Mouse (Mus musculus): Measurements from ENCODE around the gene Tcf25.
"Not testable (repeated sequence)": the region's sequence is repeated elsewhere in the genome, so short reads cannot be mapped to it uniquely, and the experiment has no call there.

Tcf25 gene

DNA sequence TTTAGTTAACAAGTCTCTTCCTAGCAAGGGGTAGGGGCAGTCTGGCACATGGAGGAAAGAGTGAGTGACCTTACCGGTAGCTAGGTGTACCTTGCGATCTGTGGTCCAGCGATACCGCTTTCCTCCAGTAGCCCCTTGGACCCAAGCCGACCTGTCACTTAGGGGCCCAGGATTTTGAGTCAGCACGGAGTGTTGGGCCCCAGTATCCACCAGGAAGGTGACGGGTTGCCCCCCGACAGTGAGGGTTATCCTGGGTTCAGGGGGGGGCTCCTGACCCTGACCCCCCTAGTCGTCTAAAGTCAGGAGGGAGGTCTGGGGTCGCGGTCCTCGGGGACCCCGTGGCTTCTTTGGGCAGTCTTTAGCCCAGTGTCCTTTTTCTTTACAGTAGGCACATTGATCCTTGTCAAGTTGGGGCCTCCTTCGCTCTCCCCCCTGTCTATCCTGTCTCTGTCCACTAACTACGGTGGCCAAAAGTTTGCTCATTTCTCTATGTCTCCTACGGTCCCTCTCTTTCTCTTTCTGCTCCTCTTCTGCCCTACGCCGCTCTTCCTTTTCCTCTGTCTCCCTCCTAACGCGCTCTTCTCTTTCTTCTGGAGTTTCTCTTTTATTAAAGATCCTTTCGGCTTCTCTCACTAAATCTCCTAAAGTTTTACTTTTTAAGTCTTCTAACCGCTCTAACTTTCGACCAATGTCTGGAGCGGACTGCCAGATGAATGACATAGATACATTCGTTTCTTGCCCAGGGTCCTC lies 58.2 kb downstream of the Tcf25 start:
- no peak for DNase-seq

DNA sequence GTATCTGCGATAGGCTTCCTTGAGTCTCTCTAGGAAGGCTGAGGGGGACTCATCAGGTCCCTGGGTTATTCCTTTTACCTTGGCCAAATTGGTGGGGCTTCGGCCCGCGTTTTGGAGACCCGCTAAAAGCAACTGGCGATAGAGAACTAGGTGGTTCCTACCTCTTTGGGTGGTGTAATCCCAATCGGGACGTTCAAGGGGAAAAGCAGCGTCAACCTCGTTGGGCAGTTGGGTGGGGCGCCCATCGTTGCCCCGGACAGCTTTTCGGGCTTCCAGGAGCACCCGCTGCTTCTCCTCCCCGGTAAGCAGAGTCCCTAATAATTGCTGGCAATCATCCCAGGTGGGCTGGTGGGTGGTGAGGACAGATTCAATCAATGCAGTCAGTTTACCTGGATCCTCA lies 58.8 kb downstream of the Tcf25 start:
- DNase-seq = no peak

DNA sequence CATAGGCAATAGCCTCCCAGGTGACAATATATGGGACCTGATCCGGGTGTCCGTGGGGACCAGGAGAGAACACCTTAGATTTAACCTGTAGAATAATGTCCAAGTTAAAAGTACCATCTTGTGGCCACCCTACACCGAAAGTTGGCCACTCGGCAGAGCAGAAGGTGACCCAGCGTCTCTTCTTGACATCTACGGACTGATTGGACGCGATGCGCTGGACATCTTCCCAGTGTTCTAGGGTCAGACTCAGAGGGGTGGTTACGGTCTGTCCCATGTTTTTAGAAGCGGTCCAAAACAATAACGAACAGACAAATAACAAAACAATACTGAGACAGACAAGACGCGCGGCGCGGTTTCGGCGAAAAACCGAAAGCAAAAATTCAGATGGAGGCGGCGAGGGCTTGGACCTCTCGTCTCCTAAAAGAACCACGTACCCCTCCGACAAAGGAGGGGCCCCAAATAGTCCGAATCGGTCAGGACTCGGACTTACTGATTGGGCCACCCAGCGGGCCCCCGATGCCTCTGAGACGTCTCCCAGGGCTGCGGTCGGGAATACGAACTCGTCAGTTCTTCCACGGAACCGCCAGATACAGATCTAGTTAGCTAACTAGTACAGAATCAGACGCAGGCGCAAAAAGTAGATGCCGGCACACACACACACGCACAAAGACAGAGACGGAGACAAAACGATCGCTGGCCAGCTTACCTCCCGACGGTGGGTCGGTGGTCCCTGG lies 59.9 kb downstream of the Tcf25 start:
- not testable (repeated sequence) for DNase-seq

- DNase-seq = no peak
These were observed 68.2 kb downstream of the Tcf25 start for GRCm38 (mm10) chr8:123441788-123442187.

GRCm38 (mm10) chr8:123442351-123442750 lies 68.8 kb downstream of the Tcf25 start:
- DNase-seq = no peak

- peak; percentile 80 to 84 for DNase-seq
These were observed 69.5 kb downstream of the Tcf25 start for GRCm38 (mm10) chr8:123442871-123443575.

DNA sequence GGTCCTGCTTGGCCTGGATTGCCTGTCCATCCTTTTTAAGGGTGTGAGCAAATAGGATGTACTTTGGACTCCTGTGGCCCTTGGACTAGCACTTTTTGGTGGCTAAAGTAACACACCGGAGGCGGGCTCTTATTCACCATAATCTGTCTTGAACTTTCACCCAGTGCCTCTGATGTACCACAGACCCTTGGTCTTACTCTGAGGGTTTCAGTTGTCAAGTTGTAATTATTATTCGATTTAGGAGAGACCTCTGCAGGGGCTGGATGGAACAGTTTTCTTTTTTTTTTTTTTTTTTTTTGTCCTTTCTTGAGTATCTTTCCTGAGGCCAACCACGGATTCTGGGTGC lies 70.0 kb downstream of the Tcf25 start:
- DNase-seq = no peak

- DNase-seq = no peak
These were observed 70.6 kb downstream of the Tcf25 start for GRCm38 (mm10) chr8:123444131-123444530.

GRCm38 (mm10) chr8:123445981-123446380 lies 72.4 kb downstream of the Tcf25 start:
- DNase-seq = no peak

DNA sequence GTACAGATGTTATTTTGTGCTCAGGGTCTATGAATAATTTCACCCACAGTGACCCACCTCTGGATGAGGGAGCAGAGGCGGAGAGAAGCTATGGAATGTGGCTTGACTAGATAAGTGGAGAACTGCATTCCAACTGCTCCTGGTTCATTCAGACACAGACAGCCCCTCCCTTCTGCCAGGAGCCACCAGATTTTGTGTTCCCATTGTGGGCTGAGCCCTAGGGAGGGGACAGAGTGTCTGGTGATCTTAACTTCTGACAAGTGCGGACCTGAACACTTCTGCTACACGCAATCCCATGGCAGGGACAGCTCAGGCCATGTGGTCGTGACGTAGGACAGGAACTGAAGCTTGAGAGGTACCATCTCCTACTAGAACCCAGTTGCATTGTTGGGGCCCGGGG lies 73.2 kb downstream of the Tcf25 start:
- no peak for DNase-seq

DNA sequence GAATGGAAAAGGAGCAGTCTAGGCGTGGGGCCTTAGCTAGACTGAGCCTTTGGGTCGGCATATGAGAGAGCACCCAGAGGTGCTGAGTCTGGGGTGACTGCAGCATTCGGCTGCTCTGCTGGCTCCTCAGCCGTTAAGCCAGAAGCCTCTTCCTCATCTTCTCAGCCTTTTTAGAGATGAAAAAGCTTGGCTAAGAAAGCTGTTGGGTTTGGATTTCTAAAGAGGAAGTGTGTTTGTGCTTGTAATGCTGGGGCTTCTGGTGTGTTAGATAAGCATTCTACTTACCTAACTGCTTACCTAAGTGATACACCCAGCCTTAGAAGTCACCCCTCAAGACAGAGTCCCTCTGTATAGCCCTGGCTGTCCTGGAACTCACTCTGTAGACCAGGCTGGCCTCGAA lies 77.2 kb downstream of the Tcf25 start:
- DNase-seq = no peak

GRCm38 (mm10) chr8:123451747-123452146 lies 78.2 kb downstream of the Tcf25 start:
- not testable (repeated sequence) for DNase-seq

GRCm38 (mm10) chr8:123452149-123452548 lies 78.6 kb downstream of the Tcf25 start:
- no peak for DNase-seq

- DNase-seq = no peak
These were observed 79.7 kb downstream of the Tcf25 start for GRCm38 (mm10) chr8:123453291-123453690.

Data from thymus, adult 18-20 months (tissue).